Mouse (Mus musculus) lung, postnatal 36 days (tissue): ENCODE measurements around the gene Cd52.
A peak's percentile ranks its signal among the peaks of the same experiment; 100 is the strongest.

Experiments used
- DNase-seq: peaks from one replicate; pipeline ENCODE4 v3.0.0; 2022; ENCODE audit warnings: mixed read lengths

Gene Cd52

DNA sequence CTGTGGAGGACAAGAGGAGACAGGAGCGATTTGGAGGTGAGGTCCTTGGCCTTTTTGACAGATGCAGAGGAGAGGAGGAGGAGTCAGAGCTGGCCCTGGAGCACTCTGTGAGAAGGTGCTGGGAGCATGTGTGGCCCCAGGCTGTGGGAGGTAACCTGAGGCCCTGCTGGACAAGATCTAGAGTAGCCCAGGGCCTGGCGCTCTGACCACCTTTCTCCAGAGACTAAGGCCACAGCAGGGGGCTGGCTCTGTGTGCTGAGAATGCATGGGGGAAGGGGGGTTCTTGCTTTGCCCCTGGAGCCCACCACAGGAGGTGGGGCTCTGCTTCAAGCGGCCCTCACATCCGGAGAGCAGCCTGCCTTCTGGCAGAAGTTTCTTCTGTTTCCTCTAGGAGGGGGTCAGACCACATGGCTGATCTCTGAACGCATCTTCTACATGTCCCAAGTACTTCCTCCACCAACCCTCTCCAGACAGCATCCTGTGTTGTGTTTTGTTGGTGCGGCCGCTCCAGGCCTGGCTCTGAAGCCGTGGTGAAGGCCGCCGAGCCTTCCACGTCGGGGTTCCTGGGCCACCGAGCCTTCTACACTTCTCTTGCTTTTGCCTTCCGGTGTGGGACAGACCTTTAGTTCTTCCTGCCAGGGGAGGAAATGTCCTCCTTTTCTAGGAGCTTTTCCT is 23.4 kb upstream of the Cd52 start:
- no peak for DNase-seq

DNA sequence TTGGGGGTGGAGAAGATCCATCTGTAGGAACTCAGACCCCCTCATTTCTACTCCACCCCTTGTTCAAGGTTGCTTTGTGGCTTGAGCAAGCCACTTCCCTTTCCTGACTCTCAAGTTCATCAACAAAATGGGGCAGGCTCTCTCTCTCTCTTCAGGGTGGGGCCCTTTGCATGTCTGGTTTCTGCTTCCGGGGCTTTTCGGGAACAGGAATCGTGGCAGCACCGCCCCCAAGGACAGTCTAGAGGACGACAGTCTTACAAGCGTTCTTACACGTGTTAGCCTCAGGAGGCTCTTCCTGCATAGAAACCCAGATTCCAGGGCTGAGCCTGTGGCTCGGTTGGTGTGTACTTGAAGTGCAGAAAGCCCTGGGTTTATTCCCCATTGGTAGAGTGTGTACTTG is 22.1 kb upstream of the Cd52 start:
- DNase-seq: peak; percentile 78

DNA sequence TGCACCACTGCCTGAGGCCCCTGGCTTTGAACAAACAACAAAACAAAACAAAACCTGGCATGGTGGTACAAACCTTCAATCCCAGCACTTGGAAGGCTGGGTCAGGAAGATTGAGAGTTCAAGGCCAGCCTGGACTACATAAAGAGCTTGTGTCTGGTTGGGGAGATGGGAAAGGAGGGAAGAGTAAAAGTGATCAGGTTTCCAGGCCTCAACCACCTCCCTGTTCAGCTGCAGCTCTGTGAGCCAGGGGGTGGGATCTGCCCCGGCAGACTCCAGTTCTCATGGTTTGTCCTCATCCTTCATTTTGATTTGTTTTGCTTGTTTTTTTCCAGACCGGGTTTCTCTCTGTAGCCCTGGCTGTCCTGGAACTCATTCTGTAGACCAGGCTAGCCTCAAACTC is 21.6 kb upstream of the Cd52 start:
- no peak for DNase-seq

DNA sequence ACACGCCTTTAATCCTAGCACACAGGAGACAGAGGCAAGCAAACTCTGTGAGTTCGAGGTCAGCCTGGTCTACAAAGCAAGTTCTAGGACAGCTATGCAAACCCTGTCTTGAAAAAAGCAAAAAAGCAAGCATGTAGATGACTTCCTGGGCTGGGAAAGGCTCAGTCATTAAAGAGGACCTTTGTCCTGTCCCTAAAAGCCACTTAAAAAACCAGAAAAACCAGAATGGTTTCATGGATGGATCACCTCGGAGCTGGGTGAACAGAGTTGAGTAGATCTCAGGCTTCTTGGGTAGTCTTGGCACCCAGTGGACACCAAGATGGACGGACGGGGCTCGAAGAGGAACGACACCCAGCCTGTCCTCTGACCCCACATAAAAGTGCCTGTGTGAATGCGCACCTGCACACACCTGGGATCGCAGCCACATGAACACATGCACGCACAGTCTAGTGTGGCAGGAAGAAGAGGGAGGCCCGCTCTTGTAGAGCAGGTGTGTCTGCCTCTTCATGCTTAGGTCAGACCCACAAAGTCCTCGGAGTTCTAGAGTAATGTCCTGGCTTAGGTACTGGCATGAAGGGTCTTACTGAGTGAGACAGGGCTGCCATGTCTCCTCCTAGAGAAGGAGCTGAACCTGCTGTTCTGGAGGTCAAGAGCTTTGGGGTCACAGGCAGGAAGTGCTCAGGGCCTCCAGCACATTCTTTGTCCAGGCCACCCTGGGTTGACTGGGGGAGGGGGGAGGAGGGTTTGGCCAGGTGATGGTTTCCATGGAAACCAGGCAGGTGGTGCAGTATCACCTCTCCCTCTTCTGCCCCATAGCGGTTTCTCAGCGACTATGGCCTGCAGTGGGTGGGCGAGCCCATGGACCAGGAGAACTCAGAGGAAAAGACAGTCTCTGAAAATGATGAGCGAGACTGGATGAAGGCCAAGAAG is 20.6 kb upstream of the Cd52 start:
- no peak for DNase-seq

DNA sequence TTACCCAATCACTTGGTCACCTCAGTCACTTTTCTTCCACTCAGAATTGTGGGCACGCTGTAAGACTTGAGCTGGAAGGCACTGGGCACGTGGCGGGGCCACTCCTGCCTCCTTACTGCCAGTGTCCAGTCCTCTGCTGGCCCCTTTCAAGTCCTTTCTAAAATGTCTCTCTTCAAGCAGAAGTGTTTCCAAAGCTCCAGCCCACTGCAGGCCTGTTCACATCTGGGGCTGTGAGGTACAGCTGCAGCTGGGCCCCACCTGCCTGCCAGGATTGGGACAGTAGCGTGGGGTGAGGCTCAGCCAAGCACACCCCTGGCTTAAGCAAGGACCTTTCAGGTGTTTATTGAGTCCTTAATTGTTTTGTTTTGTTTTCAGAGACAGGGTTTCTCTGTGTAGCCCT is 19.2 kb upstream of the Cd52 start:
- no peak for DNase-seq

DNA sequence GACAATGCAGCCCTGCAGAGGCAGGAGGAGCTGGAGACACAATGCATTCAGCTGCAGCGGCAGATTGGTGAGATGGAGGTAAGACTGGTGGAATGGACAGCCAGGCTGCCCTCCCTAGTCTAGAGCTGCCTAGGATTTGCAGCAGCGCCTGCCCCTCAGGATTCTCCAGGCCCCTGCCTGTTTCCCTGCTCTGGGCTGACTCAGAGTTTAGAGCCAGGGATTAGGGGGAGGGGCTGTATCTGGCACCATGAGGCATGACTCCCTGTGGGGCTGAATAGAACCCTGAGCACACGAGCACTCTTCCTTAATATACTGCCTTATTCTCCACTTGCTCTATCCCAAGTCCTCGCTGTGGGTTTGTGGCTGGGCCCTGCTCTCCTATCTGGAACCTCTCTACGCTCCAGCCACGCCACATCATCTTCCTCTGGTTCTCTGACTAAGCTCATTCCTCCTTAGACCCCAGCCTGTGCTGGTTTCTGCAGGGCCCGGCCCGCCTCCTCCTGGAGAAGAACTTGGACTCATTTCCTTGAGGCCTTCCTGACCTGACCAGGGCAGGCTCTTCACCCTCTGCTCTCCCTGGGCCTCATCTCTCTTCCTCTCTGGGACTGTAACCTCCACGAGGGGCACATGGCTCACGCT is 18.6 kb upstream of the Cd52 start:
- no peak for DNase-seq

DNA sequence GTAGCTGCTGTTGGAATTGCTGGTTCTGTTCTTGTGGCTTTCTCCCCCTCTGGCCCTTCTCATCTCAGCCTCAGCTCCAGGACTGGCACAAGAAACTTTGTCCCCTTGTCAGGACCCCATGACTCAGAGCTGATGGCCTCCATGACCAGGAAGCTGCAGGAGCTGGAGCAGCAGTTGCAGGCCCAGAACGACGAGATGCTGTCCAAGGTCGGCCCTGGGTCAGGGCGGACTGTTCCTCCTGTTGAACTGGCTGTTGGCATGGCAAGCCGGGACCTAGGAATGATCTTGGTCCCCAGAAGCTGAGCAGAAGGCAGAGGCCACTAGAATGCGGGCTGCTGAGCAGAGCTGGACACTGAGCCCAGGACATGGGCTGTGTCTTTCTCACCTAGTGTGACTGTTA is 17.5 kb upstream of the Cd52 start:
- no peak for DNase-seq

DNA sequence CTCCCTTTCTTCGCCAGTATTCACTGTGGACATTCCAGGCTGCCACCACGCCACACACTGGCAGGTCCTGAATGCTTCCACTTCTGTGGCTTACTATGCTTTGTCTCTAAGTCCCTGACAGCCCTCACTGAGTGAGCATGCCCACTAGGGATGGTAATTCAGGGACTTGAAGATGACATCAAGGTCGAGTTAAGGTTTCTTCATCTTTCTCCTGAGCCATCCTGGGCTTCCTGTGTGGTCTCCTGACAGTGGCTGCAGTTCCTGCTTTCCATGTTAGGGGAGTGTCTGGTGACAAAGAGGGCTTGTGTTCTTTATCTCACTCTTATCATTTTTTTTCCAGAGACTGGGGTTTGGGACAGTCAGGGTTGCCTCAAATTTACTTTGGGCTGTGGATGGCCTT is 15.8 kb upstream of the Cd52 start:
- no peak for DNase-seq

DNA sequence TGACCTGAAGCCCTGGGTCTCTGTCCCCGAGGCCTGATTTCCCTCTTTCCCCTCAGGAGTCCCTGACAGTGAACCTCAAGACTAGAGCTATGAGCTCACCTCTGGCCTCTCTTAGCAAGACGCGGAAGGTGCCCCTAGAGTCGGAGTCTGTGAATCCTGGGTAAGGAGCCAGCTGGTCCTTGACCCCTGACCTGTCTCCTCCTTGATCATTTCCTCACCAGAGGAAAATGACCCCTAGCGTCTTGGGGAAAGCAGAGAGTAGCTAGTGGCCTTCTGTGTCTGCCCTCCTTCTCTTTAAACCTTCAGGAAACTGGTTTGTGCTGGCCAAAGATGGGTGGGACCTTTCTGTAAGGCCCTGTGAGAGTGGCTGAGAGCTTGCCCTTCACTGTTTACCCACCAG is 13.3 kb upstream of the Cd52 start:
- DNase-seq: no peak

DNA sequence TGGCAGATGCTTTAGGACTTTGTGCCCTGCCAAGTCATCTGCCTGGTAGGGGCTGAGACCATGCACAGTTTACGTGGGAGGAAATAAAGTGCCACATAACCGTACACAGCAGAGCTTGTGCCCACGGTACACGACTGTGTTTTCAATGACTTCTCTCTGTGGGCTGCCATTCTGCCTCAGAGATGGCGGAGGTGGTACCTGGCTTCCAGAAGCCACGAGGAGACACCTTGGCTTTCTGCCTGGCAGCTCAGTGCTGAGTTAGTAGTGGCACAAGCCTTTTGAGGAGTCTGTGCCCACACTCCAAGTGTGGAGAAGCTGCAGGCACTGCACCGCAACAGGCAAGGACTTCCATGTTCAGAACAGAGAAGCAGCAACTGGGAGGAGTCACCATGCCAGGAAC is 12.8 kb upstream of the Cd52 start:
- DNase-seq: no peak

DNA sequence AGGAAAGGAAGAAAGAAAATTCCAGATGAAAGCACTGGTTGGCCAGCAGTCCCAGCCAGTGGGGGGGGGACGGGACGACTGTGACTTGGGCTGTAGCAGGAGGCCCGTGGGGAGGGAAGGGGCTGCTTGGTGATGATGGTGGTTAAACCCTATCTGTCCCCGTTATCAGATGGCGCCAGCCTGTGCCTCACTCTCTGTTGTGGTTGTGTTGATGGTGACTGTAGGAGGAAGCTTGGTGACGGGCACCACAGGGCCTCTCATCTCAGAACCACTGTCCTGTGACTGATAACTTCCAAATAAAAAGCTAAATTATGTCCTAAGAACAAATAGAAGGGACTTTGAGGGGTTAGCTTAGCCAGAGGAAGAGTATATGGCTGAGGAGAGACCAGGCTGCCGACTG is 11.2 kb upstream of the Cd52 start:
- DNase-seq: no peak

DNA sequence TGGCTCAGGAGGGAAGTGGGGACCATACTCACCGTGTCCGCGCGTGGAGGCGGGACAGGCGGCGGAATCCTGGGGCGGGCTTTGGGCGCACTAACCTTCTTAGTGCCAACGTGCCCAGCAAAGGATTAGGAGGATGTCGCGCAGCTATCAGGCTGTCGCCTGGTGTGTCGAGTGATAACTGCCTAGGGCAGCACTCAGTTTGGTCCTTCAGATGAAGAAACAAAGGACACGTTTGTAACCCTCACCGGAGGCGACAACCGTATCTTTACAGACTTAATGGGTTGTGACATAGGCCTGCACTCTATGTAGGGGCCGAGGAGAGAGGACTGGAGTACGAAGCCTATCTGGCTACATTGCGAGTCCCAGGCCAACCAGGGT is 7.8 kb upstream of the Cd52 start:
- DNase-seq: no peak

DNA sequence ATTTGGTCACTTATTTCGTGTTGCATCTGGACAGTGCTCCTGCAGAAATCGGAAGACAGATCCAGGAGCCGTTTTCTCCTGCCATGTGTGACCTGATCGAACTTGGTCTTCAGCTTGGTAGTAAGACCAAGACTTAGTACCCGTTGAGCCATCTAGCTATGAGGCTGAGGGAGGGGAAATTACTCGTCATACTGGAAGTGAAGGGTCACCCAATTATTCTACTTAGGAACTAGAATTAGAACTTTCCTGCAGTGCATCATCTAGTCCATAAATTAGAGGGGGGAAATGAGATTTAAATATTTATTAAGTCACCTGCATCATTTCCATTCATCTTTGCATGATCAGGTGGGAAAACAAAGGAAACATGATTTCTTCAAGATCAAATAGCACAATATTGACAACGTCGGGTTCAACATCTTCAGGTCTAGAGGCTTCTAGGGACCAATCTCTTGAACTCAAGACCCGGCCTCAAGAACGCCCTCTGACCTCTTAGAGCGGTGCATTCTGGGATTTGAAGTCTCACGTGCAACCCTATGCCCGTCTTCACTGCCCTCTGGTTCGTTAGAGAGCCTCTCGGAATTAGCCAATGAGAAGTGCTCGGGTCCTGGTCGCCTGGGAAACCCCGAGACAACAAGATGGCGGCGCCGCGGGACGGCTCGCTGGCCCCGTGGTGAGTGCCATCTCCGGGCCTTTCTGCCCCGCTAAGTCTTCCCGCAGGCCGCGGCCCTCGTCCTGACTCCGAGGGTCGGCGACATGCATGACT is 7.3 kb upstream of the Cd52 start, which contains the start of gene Ubxn11:
Gene Ubxn11 (plus strand): TSS at position 592 of the 763 bp plus-strand sequence.
- DNase-seq: peak; percentile 94

DNA sequence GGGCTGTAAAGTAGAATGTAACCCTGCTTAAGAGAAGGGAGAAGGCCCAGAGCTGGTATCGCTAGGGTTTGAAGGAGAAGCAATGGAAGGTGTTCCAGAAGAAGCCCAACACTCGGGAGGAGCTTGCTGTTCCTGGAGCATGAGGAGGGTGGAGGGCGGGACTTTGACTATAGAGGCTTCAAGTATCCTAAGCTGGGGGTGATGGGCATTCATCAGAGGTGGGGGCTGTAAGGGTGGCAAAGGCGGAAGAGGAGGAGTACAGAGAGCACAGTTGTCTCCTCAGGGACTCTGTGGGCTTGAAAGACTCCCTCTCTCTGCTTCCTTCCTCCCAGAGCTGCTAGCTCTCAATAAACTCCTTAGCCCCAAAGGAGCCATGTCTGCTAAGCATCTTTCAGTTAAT is 5.4 kb upstream of the Cd52 start:
- no peak for DNase-seq

DNA sequence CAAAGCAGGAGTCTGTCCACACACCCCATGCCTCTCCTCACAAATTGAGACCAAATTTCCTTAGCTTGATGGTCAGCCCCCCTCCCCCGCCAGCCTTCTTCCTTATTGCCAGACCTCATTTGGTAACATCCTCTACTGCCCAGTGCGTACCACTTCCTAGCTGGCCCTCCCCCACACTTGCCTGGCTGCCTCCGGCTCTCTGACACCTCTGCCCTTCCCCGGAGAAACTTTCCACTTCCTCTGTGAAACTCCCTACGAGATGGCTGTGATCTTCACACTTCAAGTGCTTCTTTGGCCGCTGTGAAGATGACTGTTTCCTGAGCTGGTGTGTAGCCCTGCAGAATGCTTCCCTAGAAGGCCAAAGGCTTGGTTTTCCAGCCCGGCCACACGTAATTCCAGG is 3.7 kb upstream of the Cd52 start:
- DNase-seq: peak; percentile 84

DNA sequence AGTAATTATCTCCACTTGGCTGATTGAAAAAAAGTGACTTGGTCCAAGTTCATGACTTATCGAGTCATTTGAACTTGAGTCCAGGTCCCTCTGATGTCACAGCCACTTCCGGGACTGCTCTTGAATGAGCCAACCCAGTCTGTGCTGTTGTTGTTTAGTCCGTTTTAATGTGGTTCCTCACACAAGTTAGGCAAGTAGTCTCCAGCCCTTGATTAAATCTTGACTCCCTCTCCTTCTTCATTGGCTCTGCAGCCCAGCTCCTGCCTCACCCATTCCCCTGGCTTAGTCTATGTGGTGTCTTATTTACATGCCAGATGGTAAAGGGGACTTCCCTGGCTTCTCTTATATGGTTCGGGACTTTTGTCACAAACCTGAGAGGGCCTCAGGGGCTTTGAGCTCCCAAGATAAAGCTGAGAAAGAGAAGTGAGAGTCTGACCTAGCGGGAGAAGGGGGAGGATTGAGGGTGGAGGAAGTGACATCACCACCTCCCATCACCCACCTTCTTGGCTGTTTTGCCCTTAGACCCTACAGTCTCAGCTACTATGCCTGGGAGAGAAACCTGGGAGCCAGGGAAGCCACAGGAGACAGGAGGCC is 2.2 kb upstream of the Cd52 start:
- peak; percentile 64 for DNase-seq

DNA sequence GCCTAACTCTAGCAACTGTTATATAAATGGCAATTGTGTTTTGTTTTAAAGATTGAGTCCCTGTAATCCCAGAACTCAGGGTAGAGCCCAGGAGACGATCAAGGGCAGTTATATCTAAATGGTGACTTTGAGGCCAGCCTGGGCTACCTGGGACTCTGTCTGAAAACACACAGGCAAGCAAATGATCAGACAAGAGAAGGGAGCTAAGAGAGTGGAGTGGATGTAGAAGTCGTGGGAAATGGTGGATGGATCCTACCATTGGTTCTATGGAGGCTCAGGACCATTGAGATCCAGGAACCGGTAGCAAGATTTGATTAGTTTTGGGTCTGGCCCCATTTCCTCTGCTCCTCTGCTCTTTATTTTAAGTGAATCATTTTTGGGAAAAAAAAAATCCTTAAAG is 1.2 kb upstream of the Cd52 start:
- no peak for DNase-seq

DNA sequence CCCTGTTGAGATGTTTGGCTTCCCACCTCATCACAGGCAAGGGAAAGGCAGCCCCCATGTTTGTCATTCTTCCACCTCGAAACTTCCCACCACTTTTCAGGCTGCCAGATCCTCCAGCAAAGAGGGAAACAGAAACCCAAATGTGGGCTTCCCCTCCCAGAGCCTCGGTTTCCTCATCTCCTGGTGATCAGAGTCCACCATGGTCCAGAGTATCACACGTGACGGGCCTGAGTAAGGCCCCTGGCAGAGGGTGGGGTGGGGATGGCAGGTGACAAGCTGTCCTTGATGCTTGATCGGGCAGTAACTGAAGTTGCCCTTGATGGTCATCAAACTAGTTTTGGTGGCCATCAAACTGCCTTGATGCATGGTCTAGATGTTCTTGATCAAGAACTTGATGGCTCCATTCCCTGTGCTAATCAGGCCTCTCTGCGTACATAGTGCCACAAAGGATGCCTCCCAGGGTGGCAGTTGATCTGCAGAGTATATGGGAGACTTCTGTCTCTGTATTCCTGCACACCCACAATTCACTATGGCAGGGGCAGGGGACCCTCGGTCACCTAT is 798 bp downstream of the Cd52 start:
- no peak for DNase-seq

DNA sequence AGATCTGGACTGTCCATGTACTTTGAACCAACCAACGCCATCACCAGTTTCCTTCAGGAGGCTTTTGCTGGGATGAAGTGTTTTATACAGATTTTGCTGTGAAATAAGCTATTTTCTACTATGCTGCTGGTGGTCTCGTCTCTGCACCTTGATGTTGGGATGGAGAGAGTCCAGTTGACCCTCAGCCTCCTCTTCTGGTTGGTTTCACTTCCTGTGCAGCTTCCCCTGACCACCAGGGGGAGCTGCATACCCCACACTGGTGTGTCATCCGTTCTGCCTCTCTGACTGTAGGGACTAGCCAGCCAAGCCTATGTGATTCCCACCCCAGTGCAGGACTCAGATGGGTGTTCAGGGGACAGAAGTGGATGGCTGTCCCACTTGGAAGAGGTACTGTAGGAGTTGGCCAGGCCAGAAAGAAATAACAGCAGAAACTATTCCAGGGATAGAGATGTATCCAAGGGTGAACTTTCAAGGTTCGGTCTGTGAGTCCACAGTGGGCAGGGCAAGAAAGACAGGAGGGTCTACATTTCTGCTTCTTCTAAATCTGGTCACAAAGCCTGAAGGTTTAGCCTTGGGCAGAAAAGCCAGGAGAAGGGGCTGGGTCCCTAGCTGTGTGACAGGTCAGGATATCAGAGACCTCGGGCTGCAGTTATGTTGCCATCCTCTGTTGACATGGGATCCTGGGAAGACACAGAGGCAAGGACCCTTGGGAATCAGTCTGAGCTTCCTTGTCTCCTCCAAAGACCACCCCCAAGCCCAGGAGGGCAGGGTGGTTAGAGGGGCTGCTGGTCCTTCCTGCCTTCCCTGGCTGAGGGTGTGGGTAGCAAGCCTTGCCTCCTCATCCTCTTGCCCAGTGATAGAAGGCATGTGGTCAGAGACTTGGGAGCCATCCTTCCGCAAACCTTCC is 2.2 kb downstream of the Cd52 start:
- peak; percentile 75 for DNase-seq

DNA sequence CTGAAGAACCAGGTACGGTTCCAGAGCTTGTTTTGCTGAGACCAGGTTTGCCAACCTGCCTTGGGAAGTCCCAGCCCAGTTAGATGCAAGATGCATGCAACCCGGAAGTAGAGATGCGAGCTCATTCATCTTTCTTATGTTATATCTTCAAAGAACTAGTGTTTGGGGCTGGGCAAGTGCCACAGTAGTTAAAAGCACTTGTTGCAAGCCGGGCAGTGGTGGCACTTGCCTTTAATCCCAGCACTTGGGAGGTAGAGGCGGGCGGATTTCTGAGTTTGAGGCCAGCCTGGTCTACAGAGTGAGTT is 3.7 kb downstream of the Cd52 start:
- no peak for DNase-seq

DNA sequence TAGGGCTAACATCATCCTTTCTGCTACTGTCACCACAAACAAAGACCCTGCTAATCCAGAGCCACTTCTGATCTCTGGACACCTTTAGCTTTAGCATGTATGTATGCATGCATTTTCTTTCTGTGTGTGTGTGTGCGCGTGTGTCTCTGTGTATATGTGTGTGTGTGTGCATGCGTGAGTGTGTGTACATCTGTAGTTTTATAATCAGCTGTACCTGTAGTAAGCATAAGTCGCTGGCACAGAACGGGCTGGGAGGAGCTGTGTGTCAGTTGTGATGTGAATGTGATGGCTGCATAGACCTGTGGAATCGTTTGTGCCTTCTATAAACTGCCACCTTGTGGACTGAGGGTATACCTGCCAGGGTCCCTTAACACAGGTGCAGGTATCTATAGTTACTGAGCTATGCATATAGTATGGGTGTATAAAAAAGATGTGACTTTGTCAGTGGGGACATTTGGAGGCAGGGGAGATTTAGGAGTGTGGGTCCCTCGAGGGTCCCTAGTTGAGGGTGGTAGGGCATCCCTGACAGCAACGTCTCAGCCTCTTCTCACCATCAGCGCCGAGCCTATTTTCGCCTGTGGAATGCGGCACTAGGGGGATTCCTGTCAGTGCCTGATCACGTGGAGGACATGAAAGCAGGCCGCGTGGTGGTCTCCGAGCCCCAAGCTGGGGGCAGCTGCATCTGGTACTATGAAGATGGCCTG is 4.2 kb downstream of the Cd52 start:
- no peak for DNase-seq
